Mouse (Mus musculus) olfactory bulb, adult 2 months (tissue): Measurements from ENCODE around the gene Pidd1.

ENCODE experiments used
- CTCF ChIP-seq: fragments of 200-500 bp; IDR thresholded peaks from 2 replicates; pipeline ENCODE4 v1.5.1; 2012; ENCODE audit warnings: low read depth, mild to moderate bottlenecking, low read length, moderate library complexity; ENCODE audit not compliant: insufficient read depth
- POLR2A ChIP-seq: fragments of 200-500 bp; IDR thresholded peaks from 2 replicates; pipeline ENCODE4 v1.6.1; 2012; ENCODE audit warnings: mild to moderate bottlenecking, low read depth, low read length, moderate library complexity; ENCODE audit not compliant: insufficient read depth

DNA sequence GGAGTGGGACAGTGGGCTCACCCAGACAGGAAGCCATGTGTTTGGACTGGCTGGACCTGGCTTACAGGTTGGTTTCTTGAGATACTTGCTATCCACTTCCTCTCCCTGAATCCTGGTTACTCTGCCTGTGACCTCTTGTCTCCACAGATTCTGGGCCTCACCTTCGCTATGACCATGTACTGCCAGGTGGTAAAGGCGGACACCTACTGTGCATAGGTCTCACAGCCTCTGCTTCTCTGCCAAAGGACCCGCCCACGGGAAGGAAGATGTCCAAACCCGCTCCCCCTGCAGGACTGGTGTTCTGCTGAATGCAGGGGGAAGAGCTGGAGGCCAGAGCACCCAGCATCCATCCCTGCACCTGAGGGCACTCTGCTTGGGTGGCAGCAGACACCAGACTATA lies 48.9 kb upstream of the Pidd1 start:
- no peak for TF ChIP-seq CTCF
- no peak for TF ChIP-seq POLR2A
